Mouse (Mus musculus) midbrain, embryonic 14.5 days (tissue): ENCODE measurements around the gene Clasp2. TPM values are rescaled to one million over a fixed set of nuclear protein-coding genes. Genes with fewer than 3 reads are reported as not detected.

Experiments
- ATAC-seq: fragments of 200-750 bp; cut with Nextera tagmentation; 2 replicates; pipeline ENCODE4 v1.8.0; 2017; ENCODE audit warnings: moderate number of reproducible peaks, moderate library complexity; ENCODE audit not compliant: low FRiP score, low TSS enrichment
- DNase-seq: peaks from one replicate; pipeline ENCODE4 v3.0.0-alpha.2; 2015
- H3K27ac ChIP-seq: fragments of 300-500 bp; sonication (generic); replicated peaks from 2 replicates; pipeline ENCODE4 v1.5.1; 2014; ENCODE audit warnings: mild to moderate bottlenecking, low read depth, low read length, moderate library complexity
- H3K27me3 ChIP-seq: fragments of 300-500 bp; sonication (generic); 2 replicates; pipeline ENCODE4 v1.6.1; 2014; ENCODE audit warnings: low read length, control low read depth, mixed read lengths; ENCODE audit not compliant: control insufficient read depth, insufficient read depth
- H3K36me3 ChIP-seq: fragments of 300-500 bp; sonication (generic); 2 replicates; pipeline ENCODE4 v1.6.1; 2014; ENCODE audit warnings: low read length, control low read depth; ENCODE audit not compliant: control insufficient read depth, insufficient read depth
- H3K4me1 ChIP-seq: fragments of 300-500 bp; sonication (generic); 2 replicates; pipeline ENCODE4 v1.6.1; 2014; ENCODE audit warnings: mild to moderate bottlenecking, antibody characterized with exemption, low read length, control low read depth; ENCODE audit not compliant: control insufficient read depth, insufficient read depth
- H3K4me2 ChIP-seq: fragments of 300-500 bp; sonication (generic); 2 replicates; pipeline ENCODE4 v1.6.1; 2014; ENCODE audit warnings: mild to moderate bottlenecking, low read length, moderate library complexity
- H3K4me3 ChIP-seq: fragments of 300-500 bp; sonication (generic); replicated peaks from 2 replicates; pipeline ENCODE4 v1.5.1; 2014; ENCODE audit warnings: low read depth, low read length
- H3K9ac ChIP-seq: fragments of 300-500 bp; sonication (generic); replicated peaks from 2 replicates; pipeline ENCODE4 v1.6.1; 2014; ENCODE audit warnings: mild to moderate bottlenecking, low read length, moderate library complexity
- H3K9me3 ChIP-seq: fragments of 300-500 bp; sonication (generic); 2 replicates; pipeline ENCODE4 v1.6.1; 2016; ENCODE audit warnings: low read length, control low read depth, mixed read lengths; ENCODE audit not compliant: control insufficient read depth
- WGBS: fragments of 180-500 bp; shearing (Covaris S2); extraction: QIAGEN DNeasy Blood & Tissue Kit; methylation state at CpG from one replicate; pipeline ENCODE4 v1.1.7; 2014; 5-methylcytosine and 5-hydroxymethylcytosine counted together
- polyA plus RNA-seq: library from polyadenylated mRNA; unstranded; fragments of >200 nt; fragmentation: Nextera tagmentation; extraction: Ambion mirVana; gene quantifications from 2 replicates; pipeline ENCODE4 v1.2.1, GENCODE M21; 2014

Gene Clasp2
- polyA plus RNA-seq, 1 experiment from 2014 or later: 150 TPM

- Histone ChIP-seq H3K36me3 (peaks cover 40% of the 10 kb centered on the region), H3K27ac (no peak overlapping the region), H3K4me1 (no peaks in the 10 kb centered on the region), H3K4me3 (no peak overlapping the region), H3K9ac (no peak overlapping the region), H3K27me3 (no peaks in the 10 kb centered on the region), H3K4me2 (no peak overlapping the region), H3K9me3 (no peaks in the 10 kb centered on the region)
- WGBS: 88% methylated on average over 5 of the region's 5 CpGs
- no peak for ATAC-seq
- DNase-seq: no peak
Measured at GRCm38 (mm10) chr9:113924883-113925282, 183.6 kb downstream of the Clasp2 start.

- Histone ChIP-seq H3K27ac (no peak overlapping the region), H3K9ac (no peak overlapping the region), H3K4me3 (no peak overlapping the region), H3K4me2 (no peak overlapping the region), H3K4me1 (peaks cover 20% of the 10 kb centered on the region), H3K36me3 (peaks cover 11% of the 10 kb centered on the region; the same call in 1 of the 2 replicates), H3K27me3 (no peaks in the 10 kb centered on the region), H3K9me3 (no peaks in the 10 kb centered on the region)
- ATAC-seq (no peak), DNase-seq (no peak)
- 93% methylated on average over 4 of the region's 4 CpGs for WGBS
Measured at GRCm38 (mm10) chr9:113928591-113928990, 187.3 kb downstream of the Clasp2 start.

DNA sequence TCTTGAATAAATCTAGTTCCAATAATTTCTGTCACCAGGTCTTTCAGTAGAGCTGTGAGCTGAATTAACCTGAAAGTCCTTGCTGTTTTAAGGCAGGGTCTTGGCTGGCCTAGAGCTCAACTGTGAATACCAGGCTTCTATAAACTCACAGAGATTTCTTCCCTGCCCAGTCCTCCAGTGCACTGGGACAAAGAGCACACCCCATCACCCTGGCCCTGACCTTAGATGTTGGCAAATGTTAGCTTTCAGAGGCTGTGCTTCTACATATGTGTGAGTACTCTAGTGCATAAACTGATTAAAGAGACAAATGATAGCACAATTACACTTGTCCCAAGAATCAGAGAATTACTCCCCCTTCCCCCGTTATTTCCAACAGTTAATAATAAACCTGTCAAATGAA is 188.4 kb downstream of the Clasp2 start:
- peaks cover 7% of the 10 kb centered on the region; the same call in 1 of the 2 replicates for H3K36me3 ChIP-seq
- DNase-seq (no peak), ATAC-seq (no peak)
- no peak overlapping the region for H3K27ac ChIP-seq
- no peaks in the 10 kb centered on the region for H3K27me3 ChIP-seq
- no peaks in the 10 kb centered on the region for H3K9me3 ChIP-seq
- WGBS: 82% methylated on average over 1 of the region's 1 CpGs
- no peak overlapping the region for H3K4me3 ChIP-seq
- peaks cover 22% of the 10 kb centered on the region for H3K4me1 ChIP-seq
- no peak overlapping the region for H3K9ac ChIP-seq
- H3K4me2 ChIP-seq: no peak overlapping the region

DNA sequence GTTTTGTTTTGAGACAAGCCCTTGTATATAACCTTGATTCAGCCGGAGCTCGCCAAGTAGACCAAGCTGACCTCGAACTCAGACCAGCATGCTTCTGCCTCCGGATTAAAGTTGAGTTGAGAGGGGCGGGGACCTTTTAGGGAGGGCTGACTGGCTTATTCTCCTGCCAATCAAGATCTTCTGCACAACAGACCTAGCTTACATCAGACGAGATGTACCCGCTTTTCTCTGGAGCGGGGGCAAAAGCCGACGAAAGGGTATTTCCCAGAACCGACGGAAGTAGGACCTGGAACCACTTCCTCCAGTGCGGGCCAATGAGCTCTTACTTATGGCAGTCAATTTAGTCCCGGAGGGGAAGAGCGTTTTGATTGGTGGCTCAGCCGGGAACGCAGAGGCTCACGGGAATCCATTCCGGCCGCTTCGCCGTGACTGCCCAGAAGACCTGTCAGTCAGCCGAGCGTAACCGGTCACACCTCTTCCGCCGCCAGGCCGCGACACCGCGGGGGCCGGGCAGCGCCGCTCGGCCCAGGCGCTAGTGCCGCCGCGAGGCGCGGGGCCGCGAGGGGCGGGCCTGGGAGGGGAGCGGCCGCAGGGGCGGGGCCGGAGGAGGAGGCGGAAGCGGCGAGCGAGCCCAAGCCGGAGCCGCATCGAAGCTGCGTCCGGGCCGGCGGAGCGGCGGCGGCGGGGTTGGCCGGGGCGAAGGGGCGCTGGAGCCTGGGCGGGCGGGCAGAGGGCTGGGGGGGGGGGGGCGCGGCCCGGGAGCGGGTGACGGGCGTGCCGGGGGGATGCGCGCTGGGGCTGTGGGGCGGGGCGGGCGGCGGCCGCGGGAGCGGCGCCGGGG is 189.5 kb downstream of the Clasp2 start, which contains the start of gene Ubp1:
Gene Ubp1, plus strand, starts transcription at position 401 of the 841 bp plus-strand sequence.
- ATAC-seq (peak; percentile 96), DNase-seq (peak; percentile 98)
- H3K4me3 ChIP-seq: peak within 1 kb of the TSS; percentile 93
- H3K4me1 ChIP-seq: peaks cover 22% of the 10 kb centered on the region
- peak within 1 kb of the TSS; percentile 91 for H3K9ac ChIP-seq
- WGBS: 1% methylated on average over 51 of the region's 86 CpGs
- H3K27me3 ChIP-seq: no peaks in the 10 kb centered on the region
- peak within 1 kb of the TSS; percentile 87 for H3K27ac ChIP-seq
- H3K4me2 ChIP-seq: peak within 1 kb of the TSS; percentile 82
- no peaks in the 10 kb centered on the region for H3K36me3 ChIP-seq
- H3K9me3 ChIP-seq: no peaks in the 10 kb centered on the region

- DNase-seq (peak; percentile 51), ATAC-seq (peak; percentile 41)
- Histone ChIP-seq H3K4me2 (peak overlapping the region; percentile 82), H3K4me3 (peak overlapping the region; percentile 93), H3K4me1 (peaks cover 22% of the 10 kb centered on the region), H3K9me3 (no peaks in the 10 kb centered on the region), H3K27ac (peak overlapping the region; percentile 87), H3K36me3 (no peaks in the 10 kb centered on the region), H3K27me3 (no peaks in the 10 kb centered on the region), H3K9ac (peak overlapping the region; percentile 91)
- WGBS: 0% methylated on average over 76 of the region's 91 CpGs
Measured at GRCm38 (mm10) chr9:113931375-113932099, 190.3 kb downstream of the Clasp2 start.

GRCm38 (mm10) chr9:113932100-113932470 is 190.8 kb downstream of the Clasp2 start:
- H3K9ac ChIP-seq: peak overlapping the region; percentile 91
- H3K4me3 ChIP-seq: peak overlapping the region; percentile 93
- H3K36me3 ChIP-seq: no peaks in the 10 kb centered on the region
- H3K27me3 ChIP-seq: no peaks in the 10 kb centered on the region
- H3K4me1 ChIP-seq: peaks cover 22% of the 10 kb centered on the region
- WGBS: 1% methylated on average over 8 of the region's 8 CpGs
- no peaks in the 10 kb centered on the region for H3K9me3 ChIP-seq
- ATAC-seq (no peak), DNase-seq (no peak)
- peak overlapping the region; percentile 87 for H3K27ac ChIP-seq
- H3K4me2 ChIP-seq: peak overlapping the region; percentile 82

DNA sequence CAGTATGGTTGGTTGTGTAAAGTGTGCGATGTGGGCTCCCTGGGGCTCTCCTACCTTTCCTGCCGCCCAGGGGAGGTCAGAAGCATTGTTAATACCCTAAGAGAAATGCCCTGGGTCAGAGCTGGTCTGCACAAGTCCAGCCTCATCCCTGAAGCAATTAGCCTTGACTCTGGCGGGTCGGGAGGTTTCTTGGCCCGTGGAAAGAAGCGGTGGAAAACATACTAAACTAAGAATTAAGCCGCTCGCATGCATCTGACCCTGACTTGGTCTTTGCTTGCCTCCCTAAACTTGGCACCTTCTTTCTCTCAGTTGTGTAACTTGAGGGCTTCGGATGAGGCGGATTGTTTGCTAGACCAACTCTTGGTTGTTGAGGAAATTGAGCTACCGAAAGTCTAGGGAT is 191.2 kb downstream of the Clasp2 start:
- Histone ChIP-seq H3K4me2 (peak overlapping the region; percentile 82), H3K9me3 (no peaks in the 10 kb centered on the region), H3K27me3 (no peaks in the 10 kb centered on the region), H3K4me1 (peaks cover 22% of the 10 kb centered on the region), H3K9ac (peak overlapping the region; percentile 91), H3K4me3 (peak overlapping the region; percentile 93), H3K36me3 (no peaks in the 10 kb centered on the region), H3K27ac (no peak overlapping the region)
- ATAC-seq: no peak
- DNase-seq: no peak
- 29% methylated on average over 11 of the region's 11 CpGs for WGBS

DNA sequence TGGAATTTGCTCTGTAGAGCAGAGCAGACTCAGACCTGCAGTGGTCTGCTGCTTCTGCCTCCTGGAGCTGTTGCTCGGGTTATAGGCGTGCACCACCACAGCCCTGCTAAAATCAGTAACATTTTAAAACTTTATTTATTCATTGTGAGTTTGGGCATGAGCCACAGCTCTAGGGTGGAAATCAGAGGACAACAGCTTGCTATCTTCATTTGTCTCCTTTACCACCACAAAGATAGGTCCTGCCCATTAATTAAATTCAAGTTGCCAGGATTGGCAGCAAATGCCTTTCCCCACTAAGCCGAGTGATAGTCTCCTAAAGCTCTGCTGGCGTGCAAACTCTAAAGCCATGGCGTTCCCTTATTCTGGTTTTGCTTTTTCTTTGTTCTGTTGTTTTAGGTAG is 194.4 kb downstream of the Clasp2 start:
- 70% methylated on average over 5 of the region's 5 CpGs for WGBS
- Histone ChIP-seq H3K9ac (no peak overlapping the region), H3K27ac (no peak overlapping the region), H3K4me3 (no peak overlapping the region), H3K36me3 (no peaks in the 10 kb centered on the region), H3K4me1 (peaks cover 19% of the 10 kb centered on the region), H3K4me2 (no peak overlapping the region), H3K9me3 (no peaks in the 10 kb centered on the region), H3K27me3 (no peaks in the 10 kb centered on the region)
- no peak for ATAC-seq
- no peak for DNase-seq
